Mouse (Mus musculus): ENCODE data around the gene Mrpl33.

DNA sequence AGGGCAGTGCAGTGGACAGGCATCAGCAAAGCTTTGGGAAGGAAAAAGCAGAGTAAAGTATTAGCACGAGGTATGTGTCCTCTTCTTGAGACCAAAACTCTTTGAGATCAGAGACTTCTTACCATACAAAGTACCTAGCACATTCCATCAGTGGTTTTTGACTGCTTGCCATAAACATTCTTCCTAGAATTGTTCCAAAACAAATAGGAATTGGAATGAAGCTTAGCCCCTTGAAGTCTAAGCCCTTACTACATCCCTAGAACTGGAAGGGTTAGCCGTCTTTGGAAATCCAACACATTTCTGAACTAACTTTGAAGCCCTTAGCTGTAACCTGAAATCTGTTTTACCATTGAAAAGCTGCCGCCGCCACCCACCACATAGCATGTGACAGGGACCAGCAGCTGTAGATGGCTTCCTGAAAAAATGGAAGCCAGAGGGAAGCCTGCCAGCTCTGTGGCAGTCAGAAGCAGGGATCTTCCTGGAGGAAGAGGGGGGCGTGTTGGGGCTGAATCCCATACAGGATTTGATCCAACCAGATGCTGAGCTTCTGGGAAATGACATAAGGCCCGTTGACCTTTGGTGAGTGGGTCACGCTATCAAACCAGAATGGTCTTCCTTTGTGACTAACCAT, 34.6 kb upstream of the Mrpl33 start:
- no peak for TF ChIP-seq CTCF (IDR thresholded peaks at IDR 0.05; ENCODE audit: borderline replicate concordance, extremely low read depth, insufficient read depth, insufficient read length)
- TF ChIP-seq POLR2A (IDR thresholded peaks at IDR 0.05; ENCODE audit: borderline replicate concordance, extremely low read depth, insufficient read depth, insufficient read length, poor library complexity, severe bottlenecking): no peak

All from brain, embryonic 14.5 days (tissue).